Mouse (Mus musculus): ENCODE measurements around the gene Epha5.

The Epha5 gene

DNA sequence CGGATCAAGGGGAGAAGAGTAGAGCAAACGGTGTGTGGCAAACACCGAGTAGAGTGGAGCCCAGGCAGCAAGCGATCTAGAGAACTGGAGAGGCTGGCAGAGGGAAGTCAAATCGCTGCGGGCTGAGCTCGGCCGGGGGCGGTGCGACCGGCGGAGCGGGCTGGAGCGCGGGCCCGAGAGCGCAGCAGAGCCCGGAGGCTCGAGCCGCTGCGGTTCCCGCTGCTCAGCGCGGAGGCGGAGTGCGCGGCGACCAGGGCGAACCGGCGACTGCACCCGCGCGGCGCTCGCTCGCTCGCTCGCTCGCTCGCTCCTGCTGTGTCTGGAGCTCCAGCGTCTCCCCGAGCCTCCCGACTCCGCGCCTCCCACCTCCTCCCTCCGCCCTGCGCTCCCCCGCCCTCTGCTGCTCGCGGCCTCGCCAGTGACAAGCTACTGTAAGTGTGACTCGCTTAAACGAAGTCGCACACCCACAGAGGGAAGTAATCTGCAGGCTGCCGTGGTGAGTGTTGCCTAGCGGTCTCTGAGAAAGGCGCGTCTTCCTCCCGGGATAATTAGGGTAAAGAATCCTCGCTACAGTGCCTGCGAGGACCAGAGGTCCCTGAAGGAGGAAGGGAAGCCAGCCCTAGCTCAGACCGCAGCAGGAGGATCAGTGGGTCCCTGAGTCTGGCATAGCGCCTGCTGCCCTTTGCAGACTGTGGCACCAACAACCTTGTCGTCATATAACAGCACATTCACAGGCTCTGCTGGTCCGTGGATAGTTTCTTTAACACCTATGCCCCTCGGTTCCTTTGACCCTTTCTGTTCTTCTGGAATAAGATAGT, at the start of gene Epha5:
TSS of gene Epha5 (minus strand) at position 321 of the 818 bp plus-strand sequence.
- DNase-seq: peak; percentile 87

DNA sequence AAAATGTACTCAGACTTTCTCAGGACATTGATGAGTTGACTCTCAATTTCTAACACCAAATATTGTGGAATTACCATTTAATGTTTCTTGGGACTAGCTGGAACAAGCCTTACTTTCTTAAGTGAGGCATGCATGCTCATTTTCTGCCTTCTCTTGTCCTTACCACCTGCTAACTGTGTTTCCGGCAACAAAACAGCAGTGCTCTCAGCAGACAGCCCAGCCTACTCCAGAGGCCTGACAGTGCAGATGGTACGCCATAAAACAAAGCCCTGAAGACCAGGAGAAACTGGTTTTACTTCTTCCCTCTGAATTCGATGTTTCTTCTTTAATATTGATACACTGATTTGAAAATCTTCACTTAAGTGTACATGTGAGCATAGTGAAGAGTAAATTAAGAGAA, 39.0 kb upstream of the Epha5 start:
- no peak for DNase-seq

- DNase-seq: no peak
Observed at GRCm38 (mm10) chr5:84454641-84455040, 37.5 kb upstream of the Epha5 start.

GRCm38 (mm10) chr5:84453839-84454238, 36.7 kb upstream of the Epha5 start:
- DNase-seq: no peak

DNA sequence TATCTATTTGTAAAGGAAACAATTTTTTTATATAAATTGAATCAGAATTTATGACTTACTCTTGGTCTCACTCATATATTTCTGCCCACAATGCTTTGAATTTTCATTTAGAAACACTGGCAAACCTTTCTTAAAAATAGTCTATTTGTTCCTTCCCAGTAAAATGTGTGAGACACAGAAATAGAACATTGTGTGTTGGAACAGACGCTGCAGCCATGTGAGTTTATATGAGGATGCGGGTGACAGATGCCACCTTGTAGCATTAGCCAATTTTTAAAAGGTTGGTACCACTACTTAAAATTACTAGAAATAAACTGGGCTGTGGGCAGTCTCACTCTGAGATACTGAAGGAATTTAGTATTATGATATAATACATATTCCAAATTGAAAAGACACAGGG, 23.1 kb upstream of the Epha5 start:
- DNase-seq: no peak

DNA sequence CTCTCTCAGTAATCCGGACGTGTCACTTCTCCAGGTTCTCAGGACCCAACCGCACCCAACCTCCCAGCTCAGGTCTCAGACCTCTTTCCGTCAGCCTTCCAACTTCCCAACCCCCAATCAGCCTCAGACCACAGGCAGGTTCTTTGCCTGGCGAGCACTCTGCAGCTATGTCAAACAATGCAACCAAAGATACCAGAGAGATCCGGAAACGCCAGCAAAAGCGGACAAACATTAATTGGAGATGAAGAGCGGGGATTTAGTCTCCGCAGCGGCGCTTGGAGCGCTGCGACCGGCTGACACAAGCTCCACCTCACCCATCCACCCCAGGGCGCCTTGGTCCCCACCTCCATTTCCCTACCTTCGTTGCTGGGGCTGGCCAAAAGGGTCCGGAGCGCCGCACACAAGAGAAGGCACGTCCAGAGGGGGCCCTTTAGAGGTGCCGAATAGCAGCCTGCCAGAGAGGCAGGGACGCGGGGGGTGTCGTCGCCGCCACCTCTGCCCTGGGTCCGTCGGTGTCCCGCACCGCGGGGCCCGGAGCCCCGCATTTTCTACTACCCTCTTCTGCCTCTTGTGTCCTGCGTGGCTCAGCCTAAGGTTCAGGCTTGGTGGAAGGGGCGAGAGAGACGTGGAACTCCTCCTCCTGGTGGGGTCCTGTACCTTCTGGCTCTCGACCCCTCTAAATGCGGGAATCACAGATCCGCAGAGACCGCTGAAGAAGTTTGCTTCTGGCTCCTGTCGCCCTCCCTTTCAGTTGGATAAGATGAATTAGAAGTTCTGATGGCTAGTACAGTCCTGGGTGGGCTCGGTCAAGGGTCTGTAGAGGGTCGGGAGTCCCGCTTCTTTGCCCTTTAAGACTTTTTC, 991 bp downstream of the Epha5 start:
- DNase-seq: peak; percentile 46

DNA sequence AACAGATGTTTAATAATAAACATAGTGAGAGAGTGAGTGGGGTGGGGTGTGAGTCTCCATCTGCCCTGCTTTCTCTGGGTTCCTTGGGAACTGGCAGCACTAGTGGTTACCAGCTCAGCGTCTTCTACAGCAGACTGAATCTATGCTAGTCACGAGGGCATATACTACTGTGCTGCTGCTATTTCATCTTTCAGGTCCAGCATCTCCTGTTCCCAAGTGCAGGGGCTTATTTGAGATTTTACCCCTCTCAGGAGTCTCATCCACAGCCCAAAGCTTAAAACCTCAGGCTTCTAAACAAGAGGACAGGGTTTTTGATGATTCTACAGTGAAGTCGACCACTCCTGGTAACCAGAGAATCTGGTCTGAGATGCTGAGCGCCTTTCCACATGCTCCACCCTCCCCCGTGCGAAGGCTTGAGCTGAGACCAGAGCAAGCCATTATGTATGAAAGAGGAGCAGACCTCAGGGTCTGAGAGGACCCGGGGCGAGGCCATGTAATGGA, 2.2 kb downstream of the Epha5 start:
- peak; percentile 40 for DNase-seq

DNA sequence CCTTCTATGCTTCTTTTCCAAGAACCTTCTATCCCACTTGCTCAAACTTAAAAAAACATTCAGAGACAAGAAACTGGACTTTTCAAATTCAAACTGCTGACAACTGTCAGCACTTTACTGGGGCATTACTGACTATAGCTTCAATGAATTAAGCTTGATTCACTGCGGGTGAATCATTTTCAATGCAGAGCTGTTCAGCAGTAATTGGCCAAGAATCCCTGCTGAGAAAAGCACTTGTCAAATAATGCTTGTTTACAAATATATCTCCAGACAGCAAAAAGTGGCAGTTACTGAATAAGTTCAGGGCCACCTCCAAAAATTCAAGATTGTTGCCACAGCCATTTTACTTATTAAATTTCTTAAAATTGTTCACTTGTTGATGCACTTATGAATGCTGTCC, 4.2 kb downstream of the Epha5 start:
- no peak for DNase-seq

GRCm38 (mm10) chr5:84408370-84408769, 8.8 kb downstream of the Epha5 start:
- no peak for DNase-seq

- no peak for DNase-seq
Observed at GRCm38 (mm10) chr5:84397085-84397484, 20.1 kb downstream of the Epha5 start.

GRCm38 (mm10) chr5:84365334-84365733, 51.8 kb downstream of the Epha5 start:
- DNase-seq: no peak

DNA sequence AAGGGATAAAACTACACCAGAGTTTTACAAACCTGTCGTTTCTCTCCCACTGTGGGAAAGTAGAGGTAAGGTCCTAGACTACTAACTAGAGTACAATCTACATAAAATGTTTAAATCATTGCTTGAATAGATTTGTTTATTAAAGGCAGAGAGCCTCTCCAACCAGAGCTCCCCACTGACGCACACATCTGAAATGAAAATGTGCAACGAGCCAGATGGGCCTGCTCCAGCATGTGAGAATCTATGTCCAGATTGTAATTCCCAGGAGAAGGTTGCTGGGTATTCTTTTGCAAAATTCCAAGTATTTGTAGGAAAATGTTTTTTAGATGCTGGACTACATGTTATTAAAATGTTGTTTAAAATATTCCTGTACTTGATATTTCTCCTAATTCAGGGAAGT, 57.8 kb downstream of the Epha5 start:
- DNase-seq: no peak

DNA sequence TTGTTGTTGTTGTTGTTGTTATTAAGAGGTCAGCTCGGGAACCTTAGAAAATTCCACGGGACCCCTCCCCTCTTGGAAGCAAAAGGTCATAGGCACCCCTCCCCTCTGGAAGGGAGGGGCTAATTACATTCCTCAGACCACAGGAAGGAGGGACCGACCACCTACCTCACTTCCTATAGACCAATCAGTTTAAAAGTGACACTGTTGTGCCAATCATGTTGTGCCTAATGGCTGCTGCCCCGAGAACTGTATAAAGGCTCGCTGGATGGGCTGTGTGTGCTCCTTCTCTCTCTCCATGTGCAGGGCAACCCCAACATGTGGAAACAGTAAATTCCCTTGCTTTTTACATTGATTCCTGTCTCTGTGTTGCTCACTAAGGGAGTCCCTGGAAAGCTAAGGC, 64.1 kb downstream of the Epha5 start:
- no peak for DNase-seq

DNA sequence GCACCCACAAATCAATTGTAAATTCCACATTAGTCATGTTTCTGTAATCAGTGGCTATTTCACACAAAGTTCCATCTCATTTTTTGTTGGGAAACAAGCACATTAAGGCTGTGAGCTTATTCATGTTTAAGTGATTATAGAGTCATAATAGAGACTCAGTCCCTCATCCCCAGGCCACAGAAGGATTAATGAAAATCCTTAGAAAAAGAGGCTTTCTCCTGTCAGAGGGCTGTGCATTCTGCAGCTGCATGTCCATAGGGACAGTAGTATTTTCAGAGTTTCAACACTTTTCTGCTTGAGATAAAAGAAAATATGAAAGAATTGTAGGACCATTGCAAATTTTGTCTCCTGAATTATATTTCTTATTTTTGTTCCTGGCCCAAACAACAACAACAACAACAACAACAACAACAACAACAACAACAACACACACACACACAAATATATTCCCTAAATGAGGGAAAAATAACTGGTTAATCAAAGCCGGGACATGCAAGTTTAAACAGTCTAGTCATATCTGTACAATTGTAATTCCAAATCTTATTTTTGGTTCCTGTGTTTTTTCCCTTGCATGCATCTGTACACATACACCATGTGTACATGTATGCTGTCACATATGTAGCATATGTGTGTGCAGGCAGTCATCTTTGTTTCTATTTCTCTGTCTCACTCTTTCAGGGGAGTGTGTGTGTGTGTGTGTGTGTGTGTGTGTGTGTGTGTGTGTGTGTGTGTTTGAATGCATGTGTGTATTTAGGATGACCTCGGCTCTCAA, 70.3 kb downstream of the Epha5 start:
- DNase-seq: no peak

GRCm38 (mm10) chr5:84335834-84336465, 81.2 kb downstream of the Epha5 start:
- DNase-seq: no peak

DNA sequence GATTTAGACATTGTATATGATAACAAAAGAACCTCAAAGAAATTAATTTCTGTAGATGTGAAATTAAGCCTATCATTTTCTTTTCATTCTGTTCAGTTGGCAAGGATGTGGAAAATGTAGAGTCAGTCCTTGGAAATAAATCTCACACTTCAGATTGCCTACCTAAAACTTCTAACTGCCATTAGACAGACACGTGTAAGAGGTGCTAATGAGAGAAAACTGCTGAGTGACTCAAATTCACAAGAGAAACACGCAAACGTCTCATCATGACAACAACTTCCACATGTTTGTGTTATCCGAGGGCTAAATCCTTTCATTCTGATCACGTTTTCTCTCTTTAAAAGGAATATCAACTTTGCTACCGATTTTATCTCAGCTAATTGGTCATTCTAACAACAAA, 82.7 kb downstream of the Epha5 start:
- no peak for DNase-seq

DNA sequence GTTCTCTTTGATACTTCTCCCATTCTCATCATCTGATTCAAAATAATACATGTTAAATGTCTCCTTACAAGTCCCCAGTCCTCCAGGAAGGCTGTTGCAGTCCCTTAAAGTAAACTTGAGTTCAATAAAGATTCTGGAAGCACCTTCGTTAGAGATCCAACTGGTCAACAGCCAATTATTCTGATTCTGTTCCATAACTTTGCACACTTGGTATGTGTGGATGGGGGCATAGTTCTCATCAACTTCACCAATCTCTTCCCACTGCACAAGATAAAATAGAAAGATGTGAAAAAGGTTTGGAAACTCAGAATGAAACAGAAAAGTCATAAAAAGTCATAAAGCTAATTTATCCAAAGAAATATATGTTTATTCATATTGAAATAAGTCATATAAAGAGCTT, 85.6 kb downstream of the Epha5 start:
- DNase-seq: no peak

GRCm38 (mm10) chr5:84320553-84320952, 96.6 kb downstream of the Epha5 start:
- DNase-seq: no peak

DNA sequence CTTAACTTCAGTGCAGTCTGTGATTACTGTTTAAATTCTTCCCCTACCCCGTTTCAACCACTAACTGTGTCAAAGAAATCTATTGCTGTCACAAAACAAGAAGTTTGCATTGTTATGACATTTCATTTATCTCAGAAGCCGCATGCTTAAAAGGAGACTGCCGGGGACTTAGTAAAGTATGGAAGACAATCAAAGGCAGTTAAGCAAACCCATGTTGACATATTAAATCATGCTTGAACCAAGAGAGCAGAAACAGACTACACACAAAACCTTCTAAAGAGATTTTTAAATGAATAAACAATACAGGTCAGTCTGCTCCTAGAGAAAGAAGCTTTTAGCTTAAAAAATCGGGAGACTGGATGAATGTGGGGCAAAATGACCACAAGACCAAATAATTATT, 97.0 kb downstream of the Epha5 start:
- DNase-seq: no peak

GRCm38 (mm10) chr5:84318814-84319340, 98.3 kb downstream of the Epha5 start:
- no peak for DNase-seq

DNA sequence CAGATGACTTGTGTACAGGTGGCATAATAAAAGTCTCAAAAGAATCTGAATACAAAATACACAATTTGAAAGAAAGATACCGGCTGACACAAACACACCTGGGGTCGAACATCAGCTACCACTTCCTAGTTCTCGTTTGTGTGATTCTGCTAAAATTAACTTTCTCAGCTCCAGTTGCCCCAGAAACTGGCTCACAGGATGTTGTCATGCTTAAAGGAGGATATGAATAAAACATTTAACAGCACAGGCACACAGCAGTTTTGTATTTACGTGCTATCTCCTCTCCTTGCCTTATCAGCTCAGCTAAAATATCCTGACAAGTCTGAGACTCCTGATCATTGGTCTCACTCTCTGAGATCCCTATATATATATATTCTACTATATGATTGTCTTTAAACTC, 99.3 kb downstream of the Epha5 start:
- DNase-seq: no peak

DNA sequence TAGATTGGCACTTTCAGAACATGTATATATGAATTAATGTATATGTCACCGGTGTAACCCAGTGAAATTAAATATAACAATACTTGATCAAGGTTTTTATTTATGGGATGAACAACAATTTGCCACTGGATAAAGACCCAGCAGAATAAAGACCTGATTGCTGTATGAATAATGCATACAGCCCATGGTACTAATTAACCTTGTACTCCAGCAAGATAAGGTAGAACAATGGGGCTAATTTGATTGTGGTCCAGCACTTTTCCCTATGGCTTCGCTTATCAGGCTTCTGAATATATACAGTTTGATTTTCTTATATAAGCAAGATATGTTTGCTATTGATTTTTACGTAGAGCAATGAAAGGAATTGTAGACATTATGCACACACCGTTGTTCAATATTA, 103.6 kb downstream of the Epha5 start:
- no peak for DNase-seq
